Mouse (Mus musculus): ENCODE results near the gene Dock6. TPM values are rescaled to one million over a fixed set of nuclear protein-coding genes. Genes with fewer than 3 reads are reported as not detected.
A peak's percentile ranks its signal among the peaks of the same experiment; 100 is the strongest.

Gene Dock6
- total and polyA plus RNA-seq, 3 experiments, result 0.79 to 3.6 (median 3.3) TPM

DNA sequence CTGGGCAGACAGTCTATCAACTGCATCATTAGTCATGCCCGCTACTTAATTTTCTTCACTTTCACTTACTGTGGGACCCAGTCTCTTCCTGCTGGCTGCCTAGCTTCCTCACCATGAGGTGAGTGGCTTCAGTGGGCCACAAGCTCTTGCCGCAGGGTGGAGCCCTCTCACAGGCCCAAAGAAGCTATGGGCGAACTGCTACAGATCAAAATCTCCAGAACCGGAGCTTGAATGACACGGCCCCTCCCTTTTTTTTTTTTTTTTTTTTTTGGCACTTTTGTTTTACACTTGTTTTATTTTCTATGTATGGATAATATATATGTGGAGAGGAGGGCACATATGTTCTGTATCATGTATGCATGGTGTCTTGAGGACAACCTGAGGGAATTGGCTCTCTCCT lies 41.3 kb downstream of the Dock6 start:
- H3K9ac ChIP-seq (ENCODE audit: insufficient read depth, low read depth), result no peak overlapping the region
- H3K4me1 ChIP-seq (ENCODE audit: control insufficient read depth in 1 of 2, insufficient read depth in 2 of 2), result peaks cover 6 to 10% of the 10 kb centered on the region in 2 experiments; a peak in 2 of 4 replicates
- no peak overlapping the region for H3K27ac ChIP-seq (ENCODE audit: insufficient read depth, low read depth)
- peaks cover 3 to 15% of the 10 kb centered on the region in 2 experiments for H3K36me3 ChIP-seq (replicated peaks in 1 of 2; ENCODE audit: control insufficient read depth in 1 of 2, insufficient read depth in 1 of 2, low read length in 1 of 2)
- DNase-seq (ENCODE audit: extremely low read depth), result no peak
- no peak overlapping the region for H3K4me2 ChIP-seq (ENCODE audit: insufficient read depth, low read depth, poor library complexity, severe bottlenecking)
- H3K4me3 ChIP-seq (replicated peaks in 1 of 3; ENCODE audit: low read depth in 2 of 3, low read length in 2 of 3, poor library complexity in 1 of 3), result no peak overlapping the region
- no peaks in the 10 kb centered on the region for H3K27me3 ChIP-seq (replicated peaks)
- in situ Hi-C loops (cut with MboI; ENCODE audit: low pct_ligation_motif_present, low pct_unique_long_range_greater_than_20kb, low sequenced_read_pairs), result loop anchor here (5.0 kb wide), 1 partner anchor 209 kb away; no protein-coding TSS in a partner anchor
- H3K9me3 ChIP-seq (replicated peaks; ENCODE audit: low read length), result no peaks in the 10 kb centered on the region
- dilution Hi-C loops (cut with MboI; ENCODE audit: extremely low pct_ligation_motif_present, extremely low pct_unique_long_range_greater_than_20kb, low sequenced_read_pairs), result no loop called here
- H3K79me2 ChIP-seq (replicated peaks; ENCODE audit: control insufficient read depth, extremely low read depth, insufficient read depth, poor library complexity, severe bottlenecking), result no peaks in the 10 kb centered on the region
- 0 out of 2 replicates have a peak, but pooled peaks have one; percentile 13 for TF ChIP-seq ZNF384 (IDR thresholded peaks at IDR 0.05; ENCODE audit: low read depth, low read length)
- no peak for TF ChIP-seq BHLHE40 (IDR thresholded peaks at IDR 0.05; ENCODE audit: low read depth, low read length)

DNA sequence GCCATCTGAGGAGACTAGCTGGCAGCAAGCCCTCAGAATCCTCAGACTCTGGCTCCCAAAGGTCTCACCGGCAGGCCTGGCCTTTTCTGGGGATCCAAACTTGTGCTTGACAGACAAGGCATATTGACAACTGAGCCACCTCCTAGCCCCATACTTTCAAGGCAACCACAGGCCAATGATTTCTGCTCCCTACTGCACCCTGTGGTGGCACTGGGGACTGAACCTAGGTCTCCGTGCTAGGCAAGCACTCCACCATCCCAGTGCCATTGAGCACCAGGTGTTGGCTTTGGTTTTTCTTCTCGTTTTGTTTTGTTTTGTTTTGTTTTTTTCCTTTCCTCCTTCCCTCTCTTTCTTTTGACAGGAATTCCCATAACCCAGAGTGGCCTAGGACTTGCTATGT lies 43.9 kb downstream of the Dock6 start:
- dilution Hi-C loops (cut with MboI; ENCODE audit: extremely low pct_ligation_motif_present, extremely low pct_unique_long_range_greater_than_20kb, low sequenced_read_pairs), result no loop called here
- H3K4me1 ChIP-seq (ENCODE audit: control insufficient read depth in 1 of 2, insufficient read depth in 2 of 2), result peaks cover 10% of the 10 kb centered on the region in 2 experiments; a peak in 3 of 4 replicates
- DNase-seq (ENCODE audit: extremely low read depth), result peak; percentile 49

DNA sequence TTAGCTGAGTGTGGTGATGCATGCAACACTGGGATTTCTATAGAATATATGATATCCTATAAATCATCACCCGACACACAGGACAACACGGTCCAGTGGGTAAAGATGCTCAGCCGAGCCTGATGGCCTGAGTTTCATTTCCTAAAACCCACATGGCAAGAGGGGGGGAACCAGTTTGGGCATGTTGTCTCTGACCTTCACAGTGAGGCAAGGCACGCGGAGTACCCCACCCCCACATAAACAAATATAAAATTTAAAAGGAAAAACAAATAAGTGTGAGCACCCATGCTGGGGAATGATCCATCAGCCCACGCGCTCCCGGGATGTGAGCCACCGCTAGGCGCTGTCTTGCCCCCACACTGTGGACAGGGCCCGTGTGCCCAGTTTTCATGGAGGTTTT lies 45.5 kb downstream of the Dock6 start:
- H3K27me3 ChIP-seq (replicated peaks), result peaks cover 2% of the 10 kb centered on the region
- H3K9me3 ChIP-seq (replicated peaks; ENCODE audit: low read length), result no peaks in the 10 kb centered on the region
- no peak for DNase-seq (ENCODE audit: extremely low read depth)
- dilution Hi-C loops (cut with MboI; ENCODE audit: extremely low pct_ligation_motif_present, extremely low pct_unique_long_range_greater_than_20kb, low sequenced_read_pairs), result no loop called here
- H3K27ac ChIP-seq (ENCODE audit: insufficient read depth, low read depth), result no peak overlapping the region
- no peak overlapping the region for H3K4me2 ChIP-seq (ENCODE audit: insufficient read depth, low read depth, poor library complexity, severe bottlenecking)
- in situ Hi-C loops (cut with MboI; ENCODE audit: low pct_ligation_motif_present, low pct_unique_long_range_greater_than_20kb, low sequenced_read_pairs), result no loop called here
- no peak overlapping the region for H3K4me3 ChIP-seq (replicated peaks in 1 of 3; ENCODE audit: low read depth in 2 of 3, low read length in 2 of 3, poor library complexity in 1 of 3)
- H3K79me2 ChIP-seq (replicated peaks; ENCODE audit: control insufficient read depth, extremely low read depth, insufficient read depth, poor library complexity, severe bottlenecking), result no peaks in the 10 kb centered on the region
- H3K4me1 ChIP-seq (ENCODE audit: control insufficient read depth in 1 of 2, insufficient read depth in 2 of 2), result peaks cover 10% of the 10 kb centered on the region in 2 experiments; a peak in 3 of 4 replicates
- H3K36me3 ChIP-seq (replicated peaks in 1 of 2; ENCODE audit: control insufficient read depth in 1 of 2, insufficient read depth in 1 of 2, low read length in 1 of 2), result peaks cover 0 to 2% of the 10 kb centered on the region in 2 experiments
- H3K9ac ChIP-seq (ENCODE audit: insufficient read depth, low read depth), result no peak overlapping the region
- peak; percentile 49 for TF ChIP-seq BHLHE40 (IDR thresholded peaks at IDR 0.05; ENCODE audit: low read depth, low read length)
- TF ChIP-seq SMC3 (IDR thresholded peaks at IDR 0.05; ENCODE audit: low read depth, low read length), result no peak
- no peak for TF ChIP-seq PAX5 (IDR thresholded peaks at IDR 0.05; ENCODE audit: low read length)
- TF ChIP-seq ELF1 (IDR thresholded peaks at IDR 0.05; ENCODE audit: low read depth, low read length), result no peak
- TF ChIP-seq TCF12 (IDR thresholded peaks at IDR 0.05; ENCODE audit: low read depth, low read length), result no peak
- TF ChIP-seq ZMIZ1 (IDR thresholded peaks at IDR 0.05; ENCODE audit: low read depth, low read length), result no peak
- no peak for TF ChIP-seq POLR2AphosphoS2 (IDR thresholded peaks at IDR 0.05; ENCODE audit: low read depth, low read length)
- TF ChIP-seq ZKSCAN1 (IDR thresholded peaks at IDR 0.05; ENCODE audit: borderline replicate concordance, low read depth, low read length), result no peak
- TF ChIP-seq IRF4 (IDR thresholded peaks at IDR 0.05; ENCODE audit: low read depth, low read length), result peak; percentile 71
- no peak for TF ChIP-seq JUND (conservative IDR thresholded peaks at IDR 0.05; ENCODE audit: low read depth, low read length)
- TF ChIP-seq JUN (IDR thresholded peaks at IDR 0.05; ENCODE audit: insufficient read depth, low read depth, low read length), result no peak
- TF ChIP-seq ETS1 (conservative IDR thresholded peaks at IDR 0.05; ENCODE audit: low read depth, low read length), result no peak
- TF ChIP-seq RAD21 (IDR thresholded peaks at IDR 0.05; ENCODE audit: low read depth, low read length), result no peak
- no peak for TF ChIP-seq NRF1 (IDR thresholded peaks at IDR 0.05; ENCODE audit: low read depth, low read length)
- no peak for TF ChIP-seq MAFK (IDR thresholded peaks at IDR 0.05; ENCODE audit: insufficient replicate concordance, low read length)
- no peak for TF ChIP-seq GABPA (IDR thresholded peaks at IDR 0.05; ENCODE audit: insufficient replicate concordance, low read depth, low read length)
- TF ChIP-seq ZC3H11A (IDR thresholded peaks at IDR 0.05; ENCODE audit: low read depth, low read length), result no peak
- TF ChIP-seq MAX (IDR thresholded peaks at IDR 0.05; ENCODE audit: low read length), result no peak
- TF ChIP-seq MEF2A (IDR thresholded peaks at IDR 0.05; ENCODE audit: borderline replicate concordance, low read depth, low read length), result no peak

More for the DNA sequence above, 43.9 kb downstream of the Dock6 start:
- no peaks in the 10 kb centered on the region for H3K9me3 ChIP-seq (replicated peaks; ENCODE audit: low read length)
- TF ChIP-seq MAFK (IDR thresholded peaks at IDR 0.05; ENCODE audit: insufficient replicate concordance, low read length) (no peak), MEF2A (IDR thresholded peaks at IDR 0.05; ENCODE audit: borderline replicate concordance, low read depth, low read length) (no peak), NELFE (IDR thresholded peaks at IDR 0.05; ENCODE audit: low read depth, low read length) (no peak), HCFC1 (IDR thresholded peaks at IDR 0.05; ENCODE audit: low read depth, low read length) (no peak), JUND (conservative IDR thresholded peaks at IDR 0.05; ENCODE audit: low read depth, low read length) (no peak), BHLHE40 (IDR thresholded peaks at IDR 0.05; ENCODE audit: low read depth, low read length) (no peak), CHD2 (IDR thresholded peaks at IDR 0.05; ENCODE audit: low read length) (no peak), RAD21 (IDR thresholded peaks at IDR 0.05; ENCODE audit: low read depth, low read length) (peak; percentile 18), IRF4 (IDR thresholded peaks at IDR 0.05; ENCODE audit: low read depth, low read length) (no peak), CTCF (conservative IDR thresholded peaks at IDR 0.05 in 1 of 2, IDR thresholded peaks at IDR 0.05 in 1 of 2; ENCODE audit: low read depth in 2 of 2, low read length in 2 of 2) (peak in 1 of 2 experiments; percentile 65; a peak in 3 of 4 replicates), ZMIZ1 (IDR thresholded peaks at IDR 0.05; ENCODE audit: low read depth, low read length) (no peak), ZC3H11A (IDR thresholded peaks at IDR 0.05; ENCODE audit: low read depth, low read length) (no peak), E2F4 (IDR thresholded peaks at IDR 0.05; ENCODE audit: insufficient replicate concordance, low read depth, low read length) (no peak), MYC (IDR thresholded peaks at IDR 0.05; ENCODE audit: low read depth, low read length) (no peak)
- in situ Hi-C loops (cut with MboI; ENCODE audit: low pct_ligation_motif_present, low pct_unique_long_range_greater_than_20kb, low sequenced_read_pairs), result no loop called here
- H3K9ac ChIP-seq (ENCODE audit: insufficient read depth, low read depth), result no peak overlapping the region
- peaks cover 2% of the 10 kb centered on the region for H3K27me3 ChIP-seq (replicated peaks)
- H3K4me3 ChIP-seq (replicated peaks in 1 of 3; ENCODE audit: low read depth in 2 of 3, low read length in 2 of 3, poor library complexity in 1 of 3), result no peak overlapping the region
- peaks cover 0 to 4% of the 10 kb centered on the region in 2 experiments for H3K36me3 ChIP-seq (replicated peaks in 1 of 2; ENCODE audit: control insufficient read depth in 1 of 2, insufficient read depth in 1 of 2, low read length in 1 of 2)
- H3K4me2 ChIP-seq (ENCODE audit: insufficient read depth, low read depth, poor library complexity, severe bottlenecking), result no peak overlapping the region
- no peaks in the 10 kb centered on the region for H3K79me2 ChIP-seq (replicated peaks; ENCODE audit: control insufficient read depth, extremely low read depth, insufficient read depth, poor library complexity, severe bottlenecking)
- no peak overlapping the region for H3K27ac ChIP-seq (ENCODE audit: insufficient read depth, low read depth)
